Mouse (Mus musculus): ENCODE results near the gene Mfsd4a. TPM values are rescaled to one million over a fixed set of nuclear protein-coding genes. Genes with fewer than 3 reads are reported as not detected.

Gene Mfsd4a
- polyA plus RNA-seq, 1 experiment from 2014 or later = 11.2 TPM

GRCm38 (mm10) chr1:132011785-132012184 lies 56.1 kb downstream of the Mfsd4a start:
- H3K27ac ChIP-seq (ENCODE audit: low read length) = no peak overlapping the region
- no peak for ATAC-seq
- H3K4me1 ChIP-seq (replicated peaks; ENCODE audit: control insufficient read depth, insufficient read depth, low read length) = peaks cover 18% of the 10 kb centered on the region
- no peak overlapping the region for H3K4me2 ChIP-seq (ENCODE audit: low read length)
- no peaks in the 10 kb centered on the region for H3K27me3 ChIP-seq (replicated peaks; ENCODE audit: control insufficient read depth, insufficient read depth, low read length)
- WGBS = 87% methylated on average over 2 of the region's 2 CpGs
- H3K4me3 ChIP-seq (replicated peaks; ENCODE audit: low read length) = no peak overlapping the region
- H3K9ac ChIP-seq (replicated peaks; ENCODE audit: low read depth, low read length) = no peak overlapping the region
- H3K9me3 ChIP-seq (ENCODE audit: control insufficient read depth, low read length) = no peaks in the 10 kb centered on the region
- no peaks in the 10 kb centered on the region for H3K36me3 ChIP-seq (ENCODE audit: control insufficient read depth, insufficient read depth)

GRCm38 (mm10) chr1:132010632-132011501 lies 57.0 kb downstream of the Mfsd4a start:
- no peaks in the 10 kb centered on the region for H3K36me3 ChIP-seq (ENCODE audit: control insufficient read depth, insufficient read depth)
- no peak for ATAC-seq
- H3K4me2 ChIP-seq (ENCODE audit: low read length) = no peak overlapping the region
- H3K27me3 ChIP-seq (replicated peaks; ENCODE audit: control insufficient read depth, insufficient read depth, low read length) = no peaks in the 10 kb centered on the region
- H3K9ac ChIP-seq (replicated peaks; ENCODE audit: low read depth, low read length) = no peak overlapping the region
- 92% methylated on average over 17 of the region's 17 CpGs for whole genome bisulfite sequencing
- H3K27ac ChIP-seq (ENCODE audit: low read length) = no peak overlapping the region
- H3K4me3 ChIP-seq (replicated peaks; ENCODE audit: low read length) = no peak overlapping the region
- H3K4me1 ChIP-seq (replicated peaks; ENCODE audit: control insufficient read depth, insufficient read depth, low read length) = peaks cover 21% of the 10 kb centered on the region
- H3K9me3 ChIP-seq (ENCODE audit: control insufficient read depth, low read length) = no peaks in the 10 kb centered on the region

- ATAC-seq = no peak
These were observed 58.8 kb downstream of the Mfsd4a start for GRCm38 (mm10) chr1:132008881-132009644.

GRCm38 (mm10) chr1:132007828-132008827 lies 59.7 kb downstream of the Mfsd4a start:
- Histone ChIP-seq H3K4me2 (ENCODE audit: low read length) (peak overlapping the region; percentile 85), H3K9ac (replicated peaks; ENCODE audit: low read depth, low read length) (peak overlapping the region; percentile 94)
- WGBS = under 1% methylated on average over 70 of the region's 72 CpGs

More at GRCm38 (mm10) chr1:132008881-132009644, 58.8 kb downstream of the Mfsd4a start:
- 34% methylated on average over 8 of the region's 8 CpGs for WGBS
- peak overlapping the region; percentile 50 for H3K9ac ChIP-seq (replicated peaks; ENCODE audit: low read depth, low read length)
- H3K4me3 ChIP-seq (replicated peaks; ENCODE audit: low read length) = peak overlapping the region; percentile 75
- no peak overlapping the region for H3K27ac ChIP-seq (ENCODE audit: low read length)
- peak overlapping the region; percentile 85 for H3K4me2 ChIP-seq (ENCODE audit: low read length)
- no peaks in the 10 kb centered on the region for H3K9me3 ChIP-seq (ENCODE audit: control insufficient read depth, low read length)
- H3K27me3 ChIP-seq (replicated peaks; ENCODE audit: control insufficient read depth, insufficient read depth, low read length) = no peaks in the 10 kb centered on the region
- H3K4me1 ChIP-seq (replicated peaks; ENCODE audit: control insufficient read depth, insufficient read depth, low read length) = peaks cover 21% of the 10 kb centered on the region
- H3K36me3 ChIP-seq (ENCODE audit: control insufficient read depth, insufficient read depth) = no peaks in the 10 kb centered on the region

GRCm38 (mm10) chr1:132007282-132007815 lies 60.5 kb downstream of the Mfsd4a start, which contains the start of gene Elk4:
Gene Elk4 (plus strand): TSS chr1:132007607.
- H3K4me1 ChIP-seq (replicated peaks; ENCODE audit: control insufficient read depth, insufficient read depth, low read length) = peaks cover 21% of the 10 kb centered on the region
- no peaks in the 10 kb centered on the region for H3K36me3 ChIP-seq (ENCODE audit: control insufficient read depth, insufficient read depth)
- ATAC-seq = peak; percentile 94
- whole genome bisulfite sequencing = under 1% methylated on average over 61 of the region's 61 CpGs
- H3K9ac ChIP-seq (replicated peaks; ENCODE audit: low read depth, low read length) = peak within 1 kb of the TSS; percentile 94
- H3K27me3 ChIP-seq (replicated peaks; ENCODE audit: control insufficient read depth, insufficient read depth, low read length) = no peaks in the 10 kb centered on the region
- peak within 1 kb of the TSS; percentile 75 for H3K4me3 ChIP-seq (replicated peaks; ENCODE audit: low read length)
- no peaks in the 10 kb centered on the region for H3K9me3 ChIP-seq (ENCODE audit: control insufficient read depth, low read length)
- H3K4me2 ChIP-seq (ENCODE audit: low read length) = peak within 1 kb of the TSS; percentile 85
- peak within 1 kb of the TSS; percentile 98 for H3K27ac ChIP-seq (ENCODE audit: low read length)

More at GRCm38 (mm10) chr1:132007828-132008827, 59.7 kb downstream of the Mfsd4a start:
- Histone ChIP-seq H3K4me3 (replicated peaks; ENCODE audit: low read length) (peak overlapping the region; percentile 75), H3K27me3 (replicated peaks; ENCODE audit: control insufficient read depth, insufficient read depth, low read length) (no peaks in the 10 kb centered on the region), H3K9me3 (ENCODE audit: control insufficient read depth, low read length) (no peaks in the 10 kb centered on the region), H3K36me3 (ENCODE audit: control insufficient read depth, insufficient read depth) (no peaks in the 10 kb centered on the region), H3K4me1 (replicated peaks; ENCODE audit: control insufficient read depth, insufficient read depth, low read length) (peaks cover 21% of the 10 kb centered on the region), H3K27ac (ENCODE audit: low read length) (peak overlapping the region; percentile 98)
- peak; percentile 90 for ATAC-seq

- WGBS = 35% methylated on average over 5 of the region's 5 CpGs
- peak overlapping the region; percentile 98; the same call in 1 of the 2 replicates for H3K27ac ChIP-seq (ENCODE audit: low read length)
- H3K4me1 ChIP-seq (replicated peaks; ENCODE audit: control insufficient read depth, insufficient read depth, low read length) = peaks cover 21% of the 10 kb centered on the region
- no peaks in the 10 kb centered on the region for H3K27me3 ChIP-seq (replicated peaks; ENCODE audit: control insufficient read depth, insufficient read depth, low read length)
- H3K4me2 ChIP-seq (ENCODE audit: low read length) = peak overlapping the region; percentile 85
- H3K36me3 ChIP-seq (ENCODE audit: control insufficient read depth, insufficient read depth) = no peaks in the 10 kb centered on the region
- H3K4me3 ChIP-seq (replicated peaks; ENCODE audit: low read length) = peak overlapping the region; percentile 75
- H3K9me3 ChIP-seq (ENCODE audit: control insufficient read depth, low read length) = no peaks in the 10 kb centered on the region
- no peak overlapping the region for H3K9ac ChIP-seq (replicated peaks; ENCODE audit: low read depth, low read length)
- no peak for ATAC-seq
These were observed 61.1 kb downstream of the Mfsd4a start for GRCm38 (mm10) chr1:132006721-132007120.

- Histone ChIP-seq H3K9ac (replicated peaks; ENCODE audit: low read depth, low read length) (no peak overlapping the region), H3K9me3 (ENCODE audit: control insufficient read depth, low read length) (no peaks in the 10 kb centered on the region), H3K4me3 (replicated peaks; ENCODE audit: low read length) (no peak overlapping the region), H3K27me3 (replicated peaks; ENCODE audit: control insufficient read depth, insufficient read depth, low read length) (no peaks in the 10 kb centered on the region), H3K4me2 (ENCODE audit: low read length) (no peak overlapping the region), H3K4me1 (replicated peaks; ENCODE audit: control insufficient read depth, insufficient read depth, low read length) (peaks cover 21% of the 10 kb centered on the region), H3K27ac (ENCODE audit: low read length) (no peak overlapping the region), H3K36me3 (ENCODE audit: control insufficient read depth, insufficient read depth) (no peaks in the 10 kb centered on the region)
- 85% methylated on average over 3 of the region's 3 CpGs for WGBS
- no peak for ATAC-seq
These were observed 61.8 kb downstream of the Mfsd4a start for GRCm38 (mm10) chr1:132006046-132006445.

GRCm38 (mm10) chr1:132005466-132005865 lies 62.4 kb downstream of the Mfsd4a start:
- no peak overlapping the region for H3K4me2 ChIP-seq (ENCODE audit: low read length)

More at GRCm38 (mm10) chr1:132005466-132005865, 62.4 kb downstream of the Mfsd4a start:
- H3K9ac ChIP-seq (replicated peaks; ENCODE audit: low read depth, low read length) = no peak overlapping the region
- H3K27ac ChIP-seq (ENCODE audit: low read length) = no peak overlapping the region
- 91% methylated on average over 1 of the region's 1 CpGs for WGBS
- H3K9me3 ChIP-seq (ENCODE audit: control insufficient read depth, low read length) = no peaks in the 10 kb centered on the region
- no peak for ATAC-seq
- no peaks in the 10 kb centered on the region for H3K36me3 ChIP-seq (ENCODE audit: control insufficient read depth, insufficient read depth)
- no peaks in the 10 kb centered on the region for H3K27me3 ChIP-seq (replicated peaks; ENCODE audit: control insufficient read depth, insufficient read depth, low read length)
- no peak overlapping the region for H3K4me3 ChIP-seq (replicated peaks; ENCODE audit: low read length)
- H3K4me1 ChIP-seq (replicated peaks; ENCODE audit: control insufficient read depth, insufficient read depth, low read length) = peaks cover 21% of the 10 kb centered on the region
